Mouse (Mus musculus): ENCODE results near the gene Cdk4.

The Cdk4 gene

DNA sequence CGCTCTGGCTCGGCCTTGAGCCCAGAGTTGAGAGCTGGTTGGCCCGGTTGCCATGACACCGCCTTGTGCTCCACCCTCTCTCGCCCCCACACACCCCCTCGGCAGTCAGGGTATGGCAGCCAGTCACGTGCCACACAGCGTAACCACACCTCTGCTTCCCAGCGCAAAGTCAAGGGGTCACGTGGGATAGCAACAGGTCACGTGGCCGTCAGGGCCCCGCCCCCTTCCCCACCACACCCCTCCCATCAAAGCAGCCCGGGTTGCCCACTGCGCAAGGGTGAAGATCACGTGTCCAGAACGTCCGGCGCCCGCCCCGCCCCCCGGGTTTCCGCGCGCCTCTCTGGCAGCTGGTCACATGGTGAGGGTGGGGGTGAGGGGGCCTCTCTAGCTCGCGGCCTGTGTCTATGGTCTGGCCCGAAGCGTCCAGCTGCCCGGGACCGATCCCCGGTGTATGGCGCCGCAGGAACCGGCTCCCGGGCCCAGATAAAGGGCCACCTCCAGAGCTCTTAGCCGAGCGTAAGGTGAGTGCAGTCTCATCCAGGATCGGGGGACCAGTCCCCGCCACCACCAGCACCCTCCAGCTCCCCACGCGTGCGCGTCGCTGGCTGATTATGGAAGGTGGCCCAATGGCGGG lies at the start of gene Cdk4:
Gene Cdk4 (plus strand): TSS at position 296 of the 634 bp plus-strand sequence.
- peak; percentile 99 for DNase-seq (ENCODE audit: low read depth)

DNA sequence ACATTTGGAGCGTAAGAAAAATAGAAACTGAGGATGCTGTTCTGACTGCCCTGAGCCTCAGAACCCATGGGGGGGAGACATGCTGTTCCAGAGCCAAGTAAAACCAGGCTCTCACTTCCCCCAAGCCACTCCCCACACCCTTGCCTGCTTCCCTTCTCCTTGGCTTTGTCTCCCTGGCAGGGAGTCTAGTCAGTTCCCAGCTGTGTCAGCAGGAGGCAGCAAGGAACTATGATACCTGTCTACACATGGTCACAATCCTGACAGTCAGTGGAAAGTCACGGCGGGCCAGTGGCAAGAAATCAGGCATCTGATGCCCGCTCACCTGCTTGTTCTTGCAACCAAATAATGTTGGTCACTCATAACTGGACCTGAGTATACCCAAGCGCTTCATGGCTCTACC lies 46.8 kb upstream of the Cdk4 start:
- DNase-seq (ENCODE audit: low read depth), result peak; percentile 35

DNA sequence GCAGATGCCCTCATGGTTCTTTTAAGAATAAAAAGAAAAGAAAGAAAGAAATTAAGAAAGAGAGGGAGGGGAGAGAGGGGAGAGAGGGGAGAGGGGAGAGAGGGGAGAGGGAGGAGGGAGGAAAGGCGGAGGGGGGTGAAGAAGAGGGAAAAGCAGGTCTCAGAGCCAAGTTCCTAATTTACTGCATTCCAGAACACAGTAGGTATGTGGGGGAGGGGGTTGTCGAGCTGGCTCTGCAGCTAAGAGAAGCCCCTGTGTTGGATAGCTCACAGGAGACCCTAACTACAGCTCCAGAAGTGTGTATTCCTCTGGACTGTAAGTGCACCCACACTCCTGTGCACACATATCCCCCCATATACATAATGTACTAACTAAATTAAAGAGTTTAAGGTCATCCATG lies 46.3 kb upstream of the Cdk4 start:
- no peak for DNase-seq (ENCODE audit: low read depth)

DNA sequence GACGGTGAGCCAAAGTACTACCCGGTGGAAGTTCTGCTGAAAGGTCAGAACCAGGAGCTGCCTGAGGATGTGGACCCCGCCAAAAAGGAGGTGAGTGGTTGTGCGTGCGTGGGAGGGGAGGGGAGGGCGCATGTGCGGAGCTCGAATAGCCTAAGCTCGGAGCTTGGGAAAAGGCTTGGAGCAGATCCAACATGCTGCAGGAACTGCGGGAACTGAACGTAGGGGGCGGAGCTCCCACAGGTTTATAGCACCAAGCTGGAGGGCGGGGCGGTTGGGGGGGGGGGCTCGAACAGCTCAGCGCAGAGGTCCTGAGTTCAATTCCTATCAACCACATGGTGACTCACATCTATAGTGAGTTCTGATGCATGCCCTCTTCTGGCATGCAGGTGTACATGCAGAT lies 44.9 kb upstream of the Cdk4 start:
- DNase-seq (ENCODE audit: low read depth), result no peak

DNA sequence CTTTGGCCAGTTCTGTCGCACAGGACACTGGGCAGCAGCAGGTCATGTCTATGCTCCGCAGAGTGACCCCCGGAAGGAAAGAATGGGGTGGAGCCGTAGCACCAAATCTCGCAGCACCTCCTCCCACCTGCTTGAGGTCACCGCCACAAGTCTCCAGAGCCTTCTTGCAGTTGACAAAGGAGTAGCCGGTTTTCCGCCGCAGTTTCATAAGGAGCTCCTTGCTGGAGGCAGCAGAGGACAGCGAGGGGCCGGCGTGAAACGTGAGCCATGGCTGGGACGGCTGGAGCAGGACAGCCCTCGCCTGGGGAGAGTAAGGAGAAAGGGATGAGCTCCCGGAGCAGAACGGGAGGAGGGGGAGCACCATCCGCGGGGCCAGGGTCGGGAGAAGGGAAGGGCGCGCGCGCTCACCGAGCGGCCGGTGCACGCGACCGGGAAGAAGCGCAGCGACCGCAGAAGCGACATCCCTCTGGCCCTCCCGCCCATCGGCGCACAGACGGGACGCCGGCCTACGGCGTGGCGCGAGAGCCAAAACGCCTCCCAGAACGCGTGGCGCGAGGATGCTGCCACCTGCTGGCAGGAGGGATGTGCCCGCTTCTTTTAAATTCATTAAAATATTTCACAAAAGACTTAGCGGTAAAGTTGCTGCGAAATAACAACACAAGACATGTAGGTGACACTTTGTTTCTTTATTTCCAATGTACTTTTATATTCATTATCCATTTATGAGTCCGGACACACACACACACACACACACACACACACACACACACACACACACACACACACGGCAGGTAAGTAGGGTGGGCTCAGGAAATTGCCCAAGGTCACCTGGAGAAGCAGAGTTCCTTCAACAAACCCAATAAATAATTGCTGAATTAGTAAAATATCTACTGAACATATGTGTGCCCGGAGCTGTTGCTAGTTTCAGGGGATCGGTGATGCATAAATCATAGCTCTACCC lies 32.7 kb upstream of the Cdk4 start, which contains the start of gene Tsfm:
Gene Tsfm (minus strand): TSS at position 505 of the 961 bp plus-strand sequence.
- DNase-seq (ENCODE audit: low read depth), result peak; percentile 90

DNA sequence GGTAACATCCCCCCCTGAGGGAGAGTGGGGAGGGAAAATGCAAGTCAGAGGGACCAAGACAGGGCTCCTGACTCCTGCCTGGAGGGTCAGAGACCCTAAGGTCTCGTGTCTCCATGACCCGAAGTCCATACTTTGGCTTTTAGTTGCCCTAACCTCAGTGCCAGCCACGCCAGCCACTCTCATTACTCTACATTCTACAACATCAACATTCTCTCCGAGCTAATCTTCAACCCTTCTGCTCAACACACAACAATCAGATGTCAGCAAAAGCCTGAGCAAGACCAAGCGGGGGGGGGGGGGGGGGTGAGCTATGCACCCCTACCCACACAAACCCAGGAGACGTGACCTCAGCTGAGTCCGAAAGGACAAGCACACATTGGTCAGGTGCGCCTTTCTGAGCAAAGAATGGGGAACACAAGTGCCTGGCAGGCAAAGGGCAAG lies 30.0 kb upstream of the Cdk4 start:
- DNase-seq (ENCODE audit: low read depth), result no peak

DNA sequence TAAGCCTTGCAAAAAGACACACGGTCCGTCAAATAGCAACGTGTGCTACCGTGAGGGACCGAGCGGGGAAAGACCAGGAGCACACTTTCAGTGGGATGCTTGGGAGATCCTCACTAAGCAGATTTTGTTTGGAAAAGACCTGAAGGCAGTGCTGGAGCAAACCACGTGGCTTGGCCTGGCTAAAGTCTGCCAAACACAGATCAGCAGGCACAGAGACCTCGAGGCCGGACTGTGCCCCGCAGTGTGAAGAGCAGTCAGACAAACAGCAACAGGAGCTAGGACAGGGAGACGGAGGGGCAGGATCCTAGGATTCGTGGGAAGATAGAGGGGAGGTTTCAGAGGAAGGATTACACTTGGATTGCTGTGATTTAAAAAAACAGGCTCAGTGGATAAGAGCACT lies 27.1 kb upstream of the Cdk4 start:
- no peak for DNase-seq (ENCODE audit: low read depth)

DNA sequence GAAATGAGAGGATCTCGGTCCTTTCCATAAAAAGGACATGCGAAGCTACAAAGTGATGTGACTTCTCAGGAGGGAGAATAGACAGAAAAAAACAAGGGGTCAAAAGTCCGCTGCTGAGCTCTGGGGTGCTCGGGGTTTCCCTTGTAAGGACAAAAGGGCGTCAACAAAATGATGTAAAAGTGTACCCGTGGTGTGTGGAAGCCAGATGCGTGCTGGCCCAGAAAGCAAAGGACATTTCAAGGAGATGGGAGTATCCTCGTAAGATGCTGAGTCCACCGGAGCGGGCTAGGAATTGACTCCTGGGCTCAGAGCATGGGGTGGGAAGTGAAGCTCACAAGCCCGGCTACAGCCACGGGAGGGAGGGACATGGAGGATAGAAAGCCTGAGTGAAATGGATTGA lies 25.7 kb upstream of the Cdk4 start:
- DNase-seq (ENCODE audit: low read depth), result no peak

DNA sequence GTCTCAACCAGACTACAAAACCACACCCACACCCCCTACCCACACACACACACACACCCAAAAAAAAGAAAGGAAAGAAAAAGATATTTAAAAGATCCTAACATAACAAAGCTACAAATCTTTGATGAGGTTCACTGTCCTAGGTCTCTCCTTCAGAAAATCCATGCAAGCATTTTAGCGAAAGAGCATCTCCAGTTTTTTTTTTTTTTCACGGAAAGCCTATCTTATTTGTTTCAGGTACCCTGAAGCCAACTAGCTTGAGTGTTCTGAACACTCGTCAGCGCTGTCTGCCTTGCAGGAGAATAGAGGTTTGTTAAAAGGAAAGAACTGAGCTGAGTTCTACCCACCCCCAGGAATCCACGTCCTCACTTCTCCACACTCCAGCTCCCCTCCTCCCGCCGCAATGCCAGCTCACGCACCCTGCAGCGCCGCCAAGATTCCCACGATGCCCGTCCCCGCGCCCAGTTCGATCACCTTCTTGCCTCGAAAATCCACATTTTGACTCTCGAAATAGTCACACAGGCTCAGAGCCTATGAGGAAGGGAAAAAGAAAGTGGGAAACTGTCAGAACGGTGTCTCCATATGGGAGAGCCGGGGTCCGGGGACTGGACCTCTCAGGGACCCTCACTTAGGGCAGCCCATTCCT lies 22.6 kb upstream of the Cdk4 start:
- no peak for DNase-seq (ENCODE audit: low read depth)

DNA sequence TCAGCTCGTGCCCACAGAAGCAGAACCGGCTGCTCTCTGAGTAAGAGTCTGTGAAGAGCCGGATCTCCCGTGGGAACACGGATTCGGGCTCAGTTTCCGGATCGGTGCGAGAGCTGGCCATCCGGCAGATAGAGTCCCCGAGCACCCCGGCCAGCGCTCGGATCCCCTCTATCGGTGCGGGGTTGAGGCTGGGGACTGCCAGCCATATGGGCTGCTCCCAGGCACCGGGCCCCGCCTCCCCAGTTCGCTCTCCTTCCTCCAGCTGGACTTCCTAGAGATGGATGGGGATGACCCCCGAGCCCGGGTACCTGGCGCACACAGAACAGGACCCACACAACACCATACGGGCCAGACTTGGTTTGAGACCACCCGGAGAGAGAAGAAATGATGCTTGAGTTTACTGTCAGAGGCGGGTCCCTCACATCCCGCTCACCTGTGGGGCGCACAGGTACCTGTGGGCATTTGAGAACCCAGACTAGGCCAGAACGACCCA lies 22.0 kb upstream of the Cdk4 start, which contains the start of the genes Mettl1 and Eef1akmt3:
Gene Mettl1 (plus strand): TSS at position 141 of the 493 bp plus-strand sequence.
Gene Eef1akmt3 (minus strand): TSS at position 240 of the 493 bp plus-strand sequence.
- DNase-seq (ENCODE audit: low read depth), result peak; percentile 27

DNA sequence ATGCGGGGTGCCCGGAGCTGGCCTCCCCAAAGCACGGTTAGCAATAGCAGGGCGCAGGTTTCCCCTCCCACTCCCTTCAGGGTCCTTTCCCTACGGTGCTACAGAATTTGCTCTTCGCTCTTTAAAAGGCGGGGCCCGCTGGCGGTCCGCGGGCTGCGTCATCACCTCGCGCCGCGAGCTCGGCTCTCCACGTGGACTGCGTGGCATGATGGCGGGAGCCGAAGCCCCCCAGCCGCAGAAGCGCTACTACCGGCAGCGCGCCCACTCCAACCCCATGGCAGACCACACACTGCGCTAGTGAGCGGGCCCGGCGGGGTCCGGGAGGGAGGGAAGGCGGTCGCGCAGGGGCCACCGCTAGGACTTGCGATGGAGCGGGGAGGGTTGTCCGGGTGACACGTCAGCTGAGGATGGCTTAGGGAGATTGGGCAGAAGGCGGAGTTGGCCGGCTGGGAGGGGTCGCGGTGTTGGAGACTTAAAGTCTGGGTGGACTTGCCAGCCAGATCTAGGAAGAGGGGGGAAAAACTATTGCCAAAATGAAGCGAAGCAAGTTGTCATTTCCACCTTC lies 21.5 kb upstream of the Cdk4 start:
- peak; percentile 94 for DNase-seq (ENCODE audit: low read depth)

DNA sequence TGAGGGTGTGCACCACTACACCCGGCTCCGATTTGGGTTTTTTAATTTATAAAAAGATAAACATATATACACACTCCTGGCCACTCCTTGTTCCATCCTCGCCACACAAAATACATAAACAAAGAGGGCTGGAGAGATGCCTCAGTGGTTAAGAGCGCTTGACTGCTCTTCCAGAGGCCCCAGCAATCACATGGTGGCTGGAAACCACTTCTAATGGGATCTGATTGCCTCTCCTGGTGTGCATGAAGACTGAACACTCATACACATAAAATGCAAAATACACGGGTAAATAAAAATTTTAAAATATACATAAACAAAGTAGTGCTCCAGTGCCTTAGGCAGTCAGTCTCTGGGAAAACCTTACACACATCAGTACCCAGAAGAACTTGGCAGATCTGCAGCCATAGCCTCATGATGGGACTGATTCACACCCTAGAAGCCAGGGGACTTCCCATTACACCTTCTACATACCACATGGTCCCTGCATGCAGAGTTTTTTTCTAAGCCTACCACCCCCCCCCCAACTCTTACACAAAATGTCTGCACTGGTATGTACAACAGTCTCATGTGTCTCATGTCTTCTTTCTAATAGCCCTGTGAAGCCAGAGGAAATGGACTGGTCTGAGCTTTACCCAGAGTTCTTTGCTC lies 20.7 kb upstream of the Cdk4 start:
- DNase-seq (ENCODE audit: low read depth), result peak; percentile 26

DNA sequence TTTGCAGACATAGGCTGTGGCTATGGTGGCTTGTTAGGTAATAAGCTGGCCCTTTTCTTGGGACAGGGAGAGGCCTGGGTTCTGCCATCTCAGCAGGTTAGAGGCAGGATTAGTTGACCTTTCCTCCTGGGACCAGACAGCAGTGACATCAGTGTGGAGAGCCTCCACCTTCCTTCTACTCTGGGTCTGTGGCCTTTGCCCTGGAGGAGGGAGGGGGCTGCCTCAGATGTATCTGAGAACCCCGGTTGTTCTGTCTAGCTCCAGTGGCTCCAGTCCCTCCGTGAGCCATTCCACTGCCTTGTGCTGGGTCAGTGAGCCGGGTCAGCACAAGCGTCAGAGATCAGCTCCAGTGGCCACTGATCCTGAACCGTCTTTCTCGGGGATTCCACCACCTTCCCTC lies 20.1 kb upstream of the Cdk4 start:
- DNase-seq (ENCODE audit: low read depth), result no peak

DNA sequence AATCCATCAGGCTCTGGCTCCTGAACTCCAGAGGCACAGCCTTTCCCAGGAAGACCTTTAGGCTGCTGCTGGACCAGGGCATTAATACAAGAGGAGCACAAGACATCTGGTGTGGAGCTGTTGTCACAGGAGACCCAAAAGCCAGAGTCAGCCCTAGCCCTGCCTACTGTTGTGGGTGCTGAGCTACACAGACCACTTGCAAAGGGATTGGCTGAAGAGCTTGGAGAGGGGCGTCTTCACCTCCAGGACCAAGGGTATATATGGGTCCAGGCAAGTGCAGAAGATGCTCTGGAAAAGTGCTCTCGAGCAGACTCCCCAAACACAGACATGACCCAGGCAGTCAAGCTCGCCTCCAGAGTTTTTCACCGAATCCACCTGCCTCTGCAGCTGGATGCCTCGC lies 15.4 kb upstream of the Cdk4 start, which contains the start of gene Cyp27b1:
Gene Cyp27b1 (plus strand): TSS at position 297 of the 400 bp plus-strand sequence.
- DNase-seq (ENCODE audit: low read depth), result no peak

DNA sequence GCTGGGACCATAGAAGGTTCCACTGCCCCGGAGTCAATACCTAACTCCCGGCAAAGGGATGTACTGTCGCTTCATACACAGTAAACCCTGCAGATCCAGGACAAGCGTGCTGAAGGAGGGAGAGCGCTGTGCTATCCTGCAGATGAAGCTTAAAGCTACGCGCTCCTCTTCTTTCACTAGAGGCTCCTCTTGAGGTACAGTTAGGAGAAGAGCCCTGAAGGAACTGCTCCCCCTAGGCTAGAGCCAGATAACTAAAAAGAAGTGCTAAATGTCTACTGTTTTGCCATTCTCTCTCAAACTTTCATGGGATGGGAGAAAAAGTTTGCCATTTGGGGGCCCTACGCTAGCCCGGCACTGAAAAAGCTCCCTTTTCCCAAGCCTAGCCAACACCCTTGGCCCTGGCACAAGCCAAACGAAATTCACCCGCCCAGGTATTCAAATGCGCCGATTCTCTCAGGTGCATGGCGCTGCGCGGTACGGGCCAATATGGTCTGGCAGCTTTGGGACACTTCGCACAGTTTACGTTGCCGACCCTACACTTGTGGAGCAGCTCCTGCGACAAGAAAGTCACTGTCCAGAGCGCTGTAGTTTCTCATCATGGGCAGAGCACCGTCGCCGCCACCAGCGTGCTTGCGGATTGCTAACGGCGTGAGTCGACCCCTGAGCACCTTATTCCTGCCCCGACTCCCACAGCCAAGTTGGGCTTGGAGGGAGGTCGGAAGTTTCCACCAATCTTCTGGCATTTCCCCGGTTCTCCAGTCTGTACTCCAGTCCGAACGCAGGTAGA lies 14.5 kb upstream of the Cdk4 start:
- DNase-seq (ENCODE audit: low read depth), result no peak

DNA sequence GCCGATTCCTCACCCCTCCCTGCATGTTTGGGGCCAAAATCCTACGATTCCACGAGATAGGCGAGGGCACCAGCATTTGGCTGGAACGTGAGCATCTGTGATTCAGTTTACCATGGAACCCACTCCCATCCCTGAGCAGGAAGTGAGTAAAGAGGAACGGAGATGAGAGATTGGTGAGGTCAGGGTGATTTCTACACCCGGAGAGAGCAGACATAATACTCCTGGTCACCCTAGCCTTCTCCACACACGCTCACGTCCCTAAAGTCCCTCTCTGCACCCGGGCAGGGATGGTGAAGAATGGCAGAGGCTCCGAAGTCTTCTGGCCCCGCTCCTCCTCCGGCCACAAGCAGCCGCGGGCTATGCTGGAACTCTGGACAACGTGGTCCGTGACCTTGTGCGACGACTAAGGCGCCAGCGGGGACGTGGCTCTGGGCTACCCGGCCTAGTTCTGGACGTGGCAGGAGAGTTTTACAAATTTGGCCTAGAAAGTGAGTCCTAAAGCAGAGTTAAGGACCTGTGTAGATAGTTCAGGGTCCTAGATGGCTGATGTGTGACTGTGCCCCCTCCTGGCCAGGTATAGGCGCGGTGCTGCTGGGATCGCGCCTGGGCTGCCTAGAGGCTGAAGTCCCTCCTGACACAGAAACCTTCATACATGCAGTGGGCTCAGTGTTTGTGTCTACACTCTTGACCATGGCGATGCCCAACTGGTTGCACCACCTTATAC lies 13.8 kb upstream of the Cdk4 start:
- no peak for DNase-seq (ENCODE audit: low read depth)

DNA sequence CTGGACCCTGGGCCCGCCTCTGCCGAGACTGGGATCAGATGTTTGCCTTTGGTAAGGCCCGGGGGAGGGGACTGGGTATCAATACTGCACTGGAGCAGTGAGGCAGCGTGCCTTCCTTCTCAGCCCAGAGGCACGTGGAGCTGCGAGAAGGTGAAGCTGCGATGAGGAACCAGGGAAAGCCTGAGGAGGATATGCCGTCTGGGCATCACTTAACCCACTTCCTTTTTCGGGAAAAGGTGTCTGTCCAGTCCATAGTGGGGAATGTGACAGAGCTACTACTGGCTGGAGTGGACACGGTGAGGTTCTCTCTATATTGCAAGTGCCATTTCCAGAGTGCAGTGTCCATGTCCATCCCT lies 13.2 kb upstream of the Cdk4 start:
- DNase-seq (ENCODE audit: low read depth), result no peak

DNA sequence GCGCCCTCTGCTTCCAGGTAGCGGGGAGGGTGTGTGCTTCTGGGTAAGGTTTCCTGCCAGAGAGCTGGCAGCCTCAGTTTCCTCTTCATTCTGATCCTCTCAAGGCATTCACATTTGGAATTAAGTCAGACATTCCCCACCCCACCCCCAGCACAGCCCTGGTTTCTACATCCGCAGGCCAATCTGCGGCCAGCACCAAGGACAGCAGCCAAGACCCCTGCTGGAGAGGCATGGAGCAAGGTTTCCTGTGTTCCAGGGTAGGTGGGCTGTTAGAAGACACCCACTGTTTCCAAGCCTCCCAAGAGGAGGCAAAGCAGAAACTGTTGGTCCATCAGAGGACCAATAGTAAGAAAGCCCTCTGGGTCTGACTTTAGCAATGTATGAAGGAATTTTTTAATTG lies 8.7 kb upstream of the Cdk4 start:
- DNase-seq (ENCODE audit: low read depth), result no peak

DNA sequence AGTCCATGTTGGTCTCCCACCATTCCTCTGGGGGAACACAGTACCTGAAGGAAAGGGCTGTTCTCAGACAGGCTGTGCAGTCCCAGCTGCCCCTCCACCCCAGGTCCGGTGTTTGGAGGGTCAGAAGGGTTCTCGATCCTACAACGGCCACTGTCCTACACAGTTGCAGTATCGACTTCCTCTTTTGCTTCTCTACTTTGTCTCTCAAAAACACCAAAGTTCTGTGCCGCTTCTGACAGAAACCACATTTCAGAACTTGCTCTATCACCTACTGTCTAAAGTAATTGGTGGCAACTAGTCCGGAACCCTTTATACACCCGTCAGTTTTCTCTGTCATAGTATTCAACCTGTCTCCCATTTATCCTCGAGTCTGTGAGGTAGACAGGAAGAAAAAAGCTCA lies 7.9 kb upstream of the Cdk4 start:
- DNase-seq (ENCODE audit: low read depth), result no peak

DNA sequence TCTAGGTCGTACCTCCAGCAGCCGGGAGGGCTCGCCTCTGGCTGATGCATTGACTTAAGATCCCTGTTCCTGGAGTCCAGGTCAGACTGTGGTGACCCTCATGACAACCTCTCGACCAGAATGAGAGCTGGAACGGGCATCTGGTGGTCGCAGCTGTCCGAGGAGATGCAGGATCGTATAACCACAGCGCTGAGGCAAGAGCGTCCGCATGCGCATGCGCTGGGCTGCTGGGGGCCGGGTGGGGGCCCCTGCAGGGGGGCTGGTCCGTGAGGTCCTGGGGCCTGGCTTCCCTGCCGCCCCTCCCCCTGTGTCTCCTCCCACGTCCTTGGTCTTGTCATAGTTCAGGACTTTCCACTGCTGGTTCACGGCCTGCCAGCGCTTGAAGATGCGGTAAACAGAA lies 6.8 kb upstream of the Cdk4 start:
- DNase-seq (ENCODE audit: low read depth), result no peak

Data from 416B (cell line).